Mouse (Mus musculus): Measurements from ENCODE around the gene Txnrd2. TPM values are rescaled to one million over a fixed set of nuclear protein-coding genes. Genes with fewer than 3 reads are reported as not detected.

Txnrd2 gene
- polyA plus RNA-seq, 1 experiment, result 4.6 TPM

- Histone ChIP-seq H3K4me1 (ENCODE audit: control insufficient read depth, insufficient read depth, low read length) (no peaks in the 10 kb centered on the region), H3K4me3 (ENCODE audit: insufficient read depth, low read length) (no peak overlapping the region), H3K27ac (ENCODE audit: insufficient read depth, low read length) (no peak overlapping the region)
- TF ChIP-seq POLR2A (IDR thresholded peaks at IDR 0.05; ENCODE audit: low read depth, low read length), result no peak
- TF ChIP-seq CTCF (IDR thresholded peaks at IDR 0.05; ENCODE audit: borderline replicate concordance, insufficient read depth, low read length), result no peak
Measured at GRCm38 (mm10) chr16:18433341-18433920, 7.2 kb downstream of the Txnrd2 start.

DNA sequence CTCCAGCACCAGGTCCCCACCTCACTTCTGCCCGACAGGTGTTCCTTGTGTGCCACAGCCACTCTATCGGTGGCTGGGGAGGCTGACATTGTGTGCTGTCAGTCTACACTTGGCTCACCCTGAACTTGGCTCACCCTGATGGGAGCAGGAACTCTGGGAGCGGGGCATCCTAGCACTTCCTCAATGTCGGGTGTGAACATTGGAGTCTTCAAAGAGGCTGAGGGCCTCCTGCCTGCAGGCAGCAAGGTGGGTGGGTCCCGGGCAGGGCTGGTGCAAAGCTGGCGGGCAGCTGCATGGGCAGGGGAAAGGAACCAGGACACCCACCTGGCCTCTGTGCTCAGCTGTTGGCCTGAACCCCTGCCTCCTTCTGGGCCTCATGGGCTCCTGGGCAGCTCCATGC lies 9.9 kb downstream of the Txnrd2 start:
- H3K4me3 ChIP-seq (ENCODE audit: insufficient read depth, low read length), result no peak overlapping the region
- no peak for TF ChIP-seq CTCF (IDR thresholded peaks at IDR 0.05; ENCODE audit: borderline replicate concordance, insufficient read depth, low read length)
- peaks cover 2% of the 10 kb centered on the region; the same call in 1 of the 2 replicates for H3K4me1 ChIP-seq (ENCODE audit: control insufficient read depth, insufficient read depth, low read length)
- no peak overlapping the region for H3K27ac ChIP-seq (ENCODE audit: insufficient read depth, low read length)

DNA sequence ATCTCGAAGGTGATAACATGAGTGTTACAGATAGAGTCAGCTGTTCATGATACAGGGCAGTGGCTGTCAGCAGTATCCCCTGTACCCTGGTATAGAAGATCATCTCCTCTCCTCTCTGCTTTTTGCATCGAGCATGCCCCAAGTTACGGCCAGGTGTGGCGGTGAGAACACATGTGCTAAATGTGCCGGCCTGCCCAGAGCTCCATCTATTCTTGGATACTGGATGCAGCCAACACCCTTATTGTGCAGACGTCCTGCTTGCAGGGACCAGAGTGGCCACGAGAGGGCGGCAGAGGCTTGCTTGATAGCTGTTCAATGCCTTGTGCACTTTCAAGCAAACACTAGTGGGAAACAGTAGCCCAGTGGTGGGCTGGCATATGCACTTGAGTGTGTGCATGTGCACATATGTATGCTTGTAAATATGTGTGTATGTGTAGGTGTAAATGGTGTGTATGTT lies 17.2 kb downstream of the Txnrd2 start:
- TF ChIP-seq POLR2A (IDR thresholded peaks at IDR 0.05; ENCODE audit: low read depth, low read length) (no peak), CTCF (IDR thresholded peaks at IDR 0.05; ENCODE audit: borderline replicate concordance, insufficient read depth, low read length) (peak; percentile 98)

GRCm38 (mm10) chr16:18447243-18447642 lies 21.1 kb downstream of the Txnrd2 start:
- TF ChIP-seq CTCF (IDR thresholded peaks at IDR 0.05; ENCODE audit: borderline replicate concordance, insufficient read depth, low read length) (no peak), POLR2A (IDR thresholded peaks at IDR 0.05; ENCODE audit: low read depth, low read length) (no peak)
- Histone ChIP-seq H3K4me3 (ENCODE audit: insufficient read depth, low read length) (no peak overlapping the region), H3K4me1 (ENCODE audit: control insufficient read depth, insufficient read depth, low read length) (no peaks in the 10 kb centered on the region), H3K27ac (ENCODE audit: insufficient read depth, low read length) (no peak overlapping the region)

More for the DNA sequence above, 17.2 kb downstream of the Txnrd2 start:
- H3K4me1 ChIP-seq (ENCODE audit: control insufficient read depth, insufficient read depth, low read length), result peaks cover 2% of the 10 kb centered on the region; the same call in 1 of the 2 replicates
- H3K27ac ChIP-seq (ENCODE audit: insufficient read depth, low read length), result no peak overlapping the region
- H3K4me3 ChIP-seq (ENCODE audit: insufficient read depth, low read length), result no peak overlapping the region

DNA sequence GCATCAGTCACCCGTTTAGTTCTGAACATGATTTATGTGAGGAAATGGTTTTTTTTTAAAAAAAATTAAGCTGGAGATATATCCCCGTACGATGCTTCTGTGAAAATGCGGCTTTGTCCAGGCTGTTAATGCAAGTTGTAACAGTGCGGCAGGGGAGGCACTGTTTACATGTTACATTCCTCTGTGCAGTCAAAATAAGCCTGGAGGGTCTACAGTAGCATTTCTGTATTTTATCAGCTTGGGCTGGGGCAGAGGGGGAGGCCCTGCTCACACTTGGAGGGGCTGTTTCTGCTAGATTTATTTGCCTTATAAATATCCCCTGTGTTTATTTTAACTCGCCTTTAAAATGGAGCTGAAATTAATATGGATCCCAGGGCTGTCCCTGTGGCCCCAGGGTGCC lies 21.9 kb downstream of the Txnrd2 start:
- no peaks in the 10 kb centered on the region for H3K4me1 ChIP-seq (ENCODE audit: control insufficient read depth, insufficient read depth, low read length)
- H3K27ac ChIP-seq (ENCODE audit: insufficient read depth, low read length), result no peak overlapping the region
- H3K4me3 ChIP-seq (ENCODE audit: insufficient read depth, low read length), result no peak overlapping the region
- TF ChIP-seq CTCF (IDR thresholded peaks at IDR 0.05; ENCODE audit: borderline replicate concordance, insufficient read depth, low read length) (no peak), POLR2A (IDR thresholded peaks at IDR 0.05; ENCODE audit: low read depth, low read length) (no peak)

DNA sequence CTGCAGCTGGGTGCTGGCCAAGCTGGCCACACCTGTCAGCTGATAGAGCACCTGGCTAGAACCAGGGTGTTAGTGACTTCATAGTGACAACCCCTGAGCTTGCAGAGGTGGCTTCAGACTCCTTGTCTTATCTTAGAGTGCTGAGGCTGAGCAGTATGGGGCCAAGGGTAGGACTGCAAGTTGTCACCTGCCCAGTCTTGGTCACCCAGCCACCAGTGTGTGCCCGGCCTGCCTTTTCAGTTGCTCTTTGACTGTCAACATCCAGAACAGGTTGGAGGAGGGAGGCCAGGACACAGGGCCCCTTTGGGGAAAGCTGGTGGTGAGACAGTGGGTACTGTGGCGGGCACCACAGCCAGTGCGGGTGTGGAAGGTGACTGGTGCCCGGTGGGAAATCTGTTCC lies 22.8 kb downstream of the Txnrd2 start:
- no peaks in the 10 kb centered on the region for H3K4me1 ChIP-seq (ENCODE audit: control insufficient read depth, insufficient read depth, low read length)
- H3K4me3 ChIP-seq (ENCODE audit: insufficient read depth, low read length), result no peak overlapping the region
- no peak for TF ChIP-seq POLR2A (IDR thresholded peaks at IDR 0.05; ENCODE audit: low read depth, low read length)
- no peak for TF ChIP-seq CTCF (IDR thresholded peaks at IDR 0.05; ENCODE audit: borderline replicate concordance, insufficient read depth, low read length)
- no peak overlapping the region for H3K27ac ChIP-seq (ENCODE audit: insufficient read depth, low read length)

GRCm38 (mm10) chr16:18451486-18452181 lies 25.4 kb downstream of the Txnrd2 start:
- H3K4me1 ChIP-seq (ENCODE audit: control insufficient read depth, insufficient read depth, low read length), result no peaks in the 10 kb centered on the region
- H3K4me3 ChIP-seq (ENCODE audit: insufficient read depth, low read length), result no peak overlapping the region
- TF ChIP-seq POLR2A (IDR thresholded peaks at IDR 0.05; ENCODE audit: low read depth, low read length), result no peak
- TF ChIP-seq CTCF (IDR thresholded peaks at IDR 0.05; ENCODE audit: borderline replicate concordance, insufficient read depth, low read length), result no peak
- H3K27ac ChIP-seq (ENCODE audit: insufficient read depth, low read length), result no peak overlapping the region

DNA sequence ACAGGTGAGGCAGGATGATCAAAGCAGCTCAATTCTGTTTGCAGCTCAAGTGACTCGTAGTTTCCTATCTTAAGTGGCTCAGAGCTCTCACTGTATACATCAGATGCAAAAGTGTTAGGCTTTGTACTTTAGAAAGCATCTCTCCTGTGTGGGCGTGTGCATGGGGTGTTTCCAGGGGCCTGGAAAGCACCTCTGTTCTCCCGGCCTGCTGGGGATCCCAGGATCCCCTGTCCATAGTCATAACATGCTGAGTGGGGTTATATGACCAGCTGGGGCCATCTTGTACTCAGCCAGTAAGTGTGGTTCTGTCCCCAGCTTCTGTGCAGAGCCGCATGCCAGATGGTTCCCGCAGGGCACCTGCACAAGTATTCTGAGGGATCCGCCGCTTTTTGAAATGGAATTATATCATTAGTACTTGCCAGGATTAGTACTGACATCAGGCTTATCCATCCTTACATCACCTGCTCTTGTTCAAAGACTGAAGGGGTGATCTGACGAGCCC lies 26.2 kb downstream of the Txnrd2 start:
- no peak overlapping the region for H3K4me3 ChIP-seq (ENCODE audit: insufficient read depth, low read length)
- no peaks in the 10 kb centered on the region for H3K4me1 ChIP-seq (ENCODE audit: control insufficient read depth, insufficient read depth, low read length)
- TF ChIP-seq CTCF (IDR thresholded peaks at IDR 0.05; ENCODE audit: borderline replicate concordance, insufficient read depth, low read length) (no peak), POLR2A (IDR thresholded peaks at IDR 0.05; ENCODE audit: low read depth, low read length) (no peak)
- H3K27ac ChIP-seq (ENCODE audit: insufficient read depth, low read length), result no peak overlapping the region

GRCm38 (mm10) chr16:18453846-18454245 lies 27.7 kb downstream of the Txnrd2 start:
- H3K4me3 ChIP-seq (ENCODE audit: insufficient read depth, low read length), result no peak overlapping the region
- H3K4me1 ChIP-seq (ENCODE audit: control insufficient read depth, insufficient read depth, low read length), result peaks cover 2% of the 10 kb centered on the region
- H3K27ac ChIP-seq (ENCODE audit: insufficient read depth, low read length), result no peak overlapping the region
- no peak for TF ChIP-seq CTCF (IDR thresholded peaks at IDR 0.05; ENCODE audit: borderline replicate concordance, insufficient read depth, low read length)
- TF ChIP-seq POLR2A (IDR thresholded peaks at IDR 0.05; ENCODE audit: low read depth, low read length), result no peak

DNA sequence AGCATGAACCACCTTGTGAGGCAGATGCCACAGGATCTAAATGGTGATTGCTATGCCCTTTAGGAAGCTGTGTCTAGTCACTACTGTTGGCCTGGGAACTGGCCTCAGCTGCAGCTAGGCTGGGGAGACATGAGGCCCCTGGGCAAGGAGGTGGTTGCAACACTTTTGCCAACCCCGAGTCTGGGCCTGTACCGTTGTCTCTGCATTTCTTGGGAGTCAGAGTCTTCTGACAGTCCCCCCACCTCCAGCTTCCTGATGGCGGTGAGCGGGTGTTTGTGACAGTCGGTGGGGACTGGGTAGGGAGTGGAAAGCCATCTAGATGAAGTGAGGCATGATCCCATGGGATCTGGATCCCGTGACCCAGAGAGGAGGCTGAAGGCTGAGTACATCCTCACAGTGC lies 29.2 kb downstream of the Txnrd2 start:
- Histone ChIP-seq H3K4me1 (ENCODE audit: control insufficient read depth, insufficient read depth, low read length) (peaks cover 15% of the 10 kb centered on the region), H3K27ac (ENCODE audit: insufficient read depth, low read length) (no peak overlapping the region), H3K4me3 (ENCODE audit: insufficient read depth, low read length) (no peak overlapping the region)
- TF ChIP-seq POLR2A (IDR thresholded peaks at IDR 0.05; ENCODE audit: low read depth, low read length) (no peak), CTCF (IDR thresholded peaks at IDR 0.05; ENCODE audit: borderline replicate concordance, insufficient read depth, low read length) (no peak)

All from embryonic fibroblast, embryonic 13.5 days (primary cell).